Mouse (Mus musculus): Measurements from ENCODE around the gene Gzmk. TPM values are rescaled to one million over a fixed set of nuclear protein-coding genes. Genes with fewer than 3 reads are reported as not detected.
A peak's percentile ranks its signal among the peaks of the same experiment; 100 is the strongest.

Gene Gzmk
- total RNA-seq, 2 experiments from 2014 or later = 0.26 to 0.27 TPM

DNA sequence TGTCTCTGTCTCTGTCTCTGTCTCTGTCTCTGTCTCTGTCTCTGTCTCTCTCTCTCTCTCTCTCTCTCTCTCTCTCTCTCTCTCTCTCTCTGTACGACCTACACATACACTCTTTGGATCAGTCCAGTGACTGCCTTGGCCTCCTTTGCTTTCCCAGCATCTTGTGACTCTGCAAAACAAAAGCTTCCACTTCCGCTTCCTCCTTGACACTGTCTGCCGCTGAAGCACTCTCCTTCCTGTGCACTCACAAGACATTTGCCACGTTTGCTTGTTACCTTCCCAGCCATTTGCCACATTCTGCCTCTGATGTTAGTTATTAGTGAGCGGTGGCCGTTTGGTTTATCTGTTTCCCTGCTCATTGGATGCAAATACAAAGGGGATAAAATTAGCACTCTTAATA lies 16.4 kb upstream of the Gzmk start:
- DNase-seq (ENCODE audit: extremely low spot score in 1 of 2, low spot score in 2 of 2) = no peak
- intact Hi-C loops (cut with DNase I) = no loop called here
- TF ChIP-seq CTCF (IDR thresholded peaks at IDR 0.05) = no peak
- no peak overlapping the region for H3K4me3 ChIP-seq
- no peak overlapping the region for H3K27ac ChIP-seq

DNA sequence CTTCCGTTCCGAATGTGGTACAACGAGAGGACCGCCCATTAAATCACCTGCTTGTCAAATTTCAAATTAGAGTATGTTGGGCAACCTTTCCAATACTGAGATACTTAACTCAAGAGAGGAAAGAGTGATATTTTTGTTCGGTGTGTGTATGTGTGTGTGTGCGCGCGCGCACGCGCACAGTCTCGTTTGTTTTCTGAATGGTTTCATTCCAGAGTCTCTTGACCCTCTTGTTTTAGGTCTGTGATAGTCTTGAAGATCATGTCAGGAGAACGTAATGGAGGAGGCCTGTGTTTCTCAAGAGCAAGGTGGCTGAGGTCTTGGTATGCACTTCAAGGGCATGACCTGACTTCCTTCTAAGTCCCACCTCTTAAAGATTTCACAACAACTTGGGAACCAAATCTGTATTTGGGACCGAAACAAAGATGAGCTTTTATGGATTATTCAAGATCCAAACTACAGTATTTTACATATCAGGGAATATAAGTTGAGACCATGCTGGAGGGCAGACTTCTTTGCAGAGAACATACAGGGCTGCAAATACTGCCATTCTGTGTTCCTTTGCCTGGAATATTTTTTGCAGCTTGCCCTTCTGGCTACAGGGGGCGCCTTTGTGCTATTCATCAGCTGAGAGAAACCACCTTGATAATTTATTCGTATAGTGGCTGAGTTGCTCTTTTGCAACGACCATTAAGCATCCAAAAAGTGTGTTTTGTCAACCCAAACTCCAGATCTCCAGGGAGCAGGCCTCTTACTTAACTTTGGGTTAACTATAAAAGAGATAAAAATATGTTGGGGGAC lies 2.2 kb upstream of the Gzmk start:
- no peak for DNase-seq (ENCODE audit: extremely low spot score in 1 of 2, low spot score in 2 of 2)
- Histone ChIP-seq H3K27ac (no peak overlapping the region), H3K4me3 (no peak overlapping the region)
- intact Hi-C loops (cut with DNase I) = no loop called here
- TF ChIP-seq CTCF (IDR thresholded peaks at IDR 0.05) = peak; percentile 37

DNA sequence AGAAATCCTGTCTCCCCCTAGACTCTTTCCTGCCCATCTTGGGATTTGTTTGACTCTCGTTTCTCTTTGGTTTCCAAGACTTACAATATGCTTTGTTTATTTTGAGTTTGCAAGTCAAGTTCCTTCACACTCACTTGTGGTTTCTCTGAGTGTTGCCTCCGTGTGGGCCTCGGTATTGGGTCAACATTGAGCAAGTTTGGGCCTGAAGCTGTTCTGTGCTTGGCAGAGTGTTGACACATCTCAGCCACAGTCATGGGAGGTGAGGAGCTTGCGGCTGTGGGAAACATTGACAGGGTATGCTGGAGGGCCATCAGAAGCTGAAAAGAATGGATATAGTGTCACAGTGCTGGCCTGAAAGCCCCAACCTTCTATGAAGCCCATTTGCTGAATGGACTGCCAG lies 1.4 kb upstream of the Gzmk start:
- H3K27ac ChIP-seq = no peak overlapping the region
- no peak for DNase-seq (ENCODE audit: extremely low spot score in 1 of 2, low spot score in 2 of 2)
- intact Hi-C loops (cut with DNase I) = no loop called here
- no peak overlapping the region for H3K4me3 ChIP-seq
- no peak for TF ChIP-seq CTCF (IDR thresholded peaks at IDR 0.05)

DNA sequence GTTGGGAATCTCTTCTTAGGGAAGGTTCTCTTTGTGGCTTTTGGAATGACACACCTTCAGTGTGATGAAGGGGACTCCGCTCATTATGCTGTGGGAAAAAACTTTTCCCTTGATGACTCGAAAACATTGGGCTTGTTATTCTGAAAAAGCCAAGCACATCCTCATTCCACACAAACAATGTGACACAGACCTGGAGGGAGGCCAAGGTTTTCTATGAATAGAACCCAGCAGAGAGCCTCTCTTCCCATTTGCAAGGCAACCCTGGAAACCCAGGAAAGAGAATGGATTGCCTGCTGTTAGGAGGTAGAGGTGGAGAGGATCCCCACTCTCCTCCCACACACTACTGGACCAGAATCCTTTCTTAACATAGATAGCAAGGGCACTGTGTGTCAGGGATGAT lies 1.6 kb downstream of the Gzmk start:
- Histone ChIP-seq H3K27ac (no peak overlapping the region), H3K4me3 (no peak overlapping the region)
- TF ChIP-seq CTCF (IDR thresholded peaks at IDR 0.05) = no peak
- intact Hi-C loops (cut with DNase I) = no loop called here
- DNase-seq (ENCODE audit: extremely low spot score in 1 of 2, low spot score in 2 of 2) = peak; percentile 36 to 42

DNA sequence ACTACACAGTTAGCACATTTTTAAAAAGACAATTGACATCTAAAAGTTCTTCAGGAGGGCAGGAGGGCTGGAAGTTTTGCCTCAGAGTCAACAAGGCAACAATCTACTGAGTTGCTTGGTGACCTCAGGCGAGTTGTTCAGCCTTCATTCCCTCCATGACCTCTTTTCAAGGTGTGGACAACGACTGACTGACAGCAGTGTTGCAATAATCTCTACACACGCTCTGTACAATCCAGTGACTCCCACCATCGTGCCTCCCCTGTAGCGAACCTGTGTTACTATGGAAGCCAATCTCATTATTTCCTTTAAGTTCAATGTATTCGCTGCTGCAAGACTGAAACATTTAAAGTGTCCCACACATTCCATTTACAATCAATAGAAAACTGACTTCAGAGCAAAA lies 3.9 kb downstream of the Gzmk start:
- no peak for TF ChIP-seq CTCF (IDR thresholded peaks at IDR 0.05)
- Histone ChIP-seq H3K4me3 (no peak overlapping the region), H3K27ac (no peak overlapping the region)
- DNase-seq (ENCODE audit: extremely low spot score in 1 of 2, low spot score in 2 of 2) = no peak
- intact Hi-C loops (cut with DNase I) = no loop called here

DNA sequence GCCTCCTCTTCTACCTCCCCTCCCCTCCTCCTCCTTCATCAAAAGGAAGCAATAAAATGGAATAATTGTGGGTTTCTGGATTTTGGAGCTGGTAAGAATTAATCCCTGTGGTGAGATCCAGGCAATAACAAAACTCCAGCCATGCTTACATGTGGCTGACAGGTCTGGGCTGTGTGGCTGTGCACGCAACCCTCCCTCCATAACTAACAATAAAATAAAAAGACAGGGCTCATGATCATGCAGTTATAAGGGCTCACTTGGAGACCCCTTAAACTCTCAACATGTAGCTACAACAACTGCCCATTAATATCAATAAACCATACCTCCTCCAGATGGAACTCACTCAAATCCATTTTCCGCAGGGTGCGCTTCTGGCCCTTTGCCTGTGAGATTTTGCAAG lies 11.8 kb downstream of the Gzmk start:
- H3K27ac ChIP-seq = no peak overlapping the region
- TF ChIP-seq CTCF (IDR thresholded peaks at IDR 0.05) = no peak
- intact Hi-C loops (cut with DNase I) = no loop called here
- no peak for DNase-seq (ENCODE audit: extremely low spot score in 1 of 2, low spot score in 2 of 2)
- H3K4me3 ChIP-seq = no peak overlapping the region

DNA sequence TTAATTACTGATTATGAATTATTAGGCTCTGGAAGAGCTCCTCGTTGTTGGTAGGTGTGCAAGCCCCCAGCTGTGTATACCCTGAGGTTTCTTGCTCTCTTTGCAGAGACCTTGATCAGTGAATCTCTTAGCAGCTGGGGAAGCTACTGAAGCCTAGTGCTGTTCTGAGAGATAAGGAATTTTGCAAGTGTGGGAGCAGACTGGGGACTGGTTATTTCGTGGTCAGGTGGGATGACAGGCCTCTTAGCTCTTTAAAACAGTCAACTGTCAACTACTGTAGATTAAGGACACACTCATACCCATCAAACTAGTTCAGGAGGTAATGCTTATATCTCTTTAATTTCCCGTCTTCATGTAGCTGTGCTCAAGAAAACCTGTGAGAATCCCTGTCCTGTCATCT lies 13.3 kb downstream of the Gzmk start:
- DNase-seq (ENCODE audit: extremely low spot score in 1 of 2, low spot score in 2 of 2) = no peak
- Histone ChIP-seq H3K4me3 (no peak overlapping the region), H3K27ac (no peak overlapping the region)
- no peak for TF ChIP-seq CTCF (IDR thresholded peaks at IDR 0.05)
- intact Hi-C loops (cut with DNase I) = no loop called here

DNA sequence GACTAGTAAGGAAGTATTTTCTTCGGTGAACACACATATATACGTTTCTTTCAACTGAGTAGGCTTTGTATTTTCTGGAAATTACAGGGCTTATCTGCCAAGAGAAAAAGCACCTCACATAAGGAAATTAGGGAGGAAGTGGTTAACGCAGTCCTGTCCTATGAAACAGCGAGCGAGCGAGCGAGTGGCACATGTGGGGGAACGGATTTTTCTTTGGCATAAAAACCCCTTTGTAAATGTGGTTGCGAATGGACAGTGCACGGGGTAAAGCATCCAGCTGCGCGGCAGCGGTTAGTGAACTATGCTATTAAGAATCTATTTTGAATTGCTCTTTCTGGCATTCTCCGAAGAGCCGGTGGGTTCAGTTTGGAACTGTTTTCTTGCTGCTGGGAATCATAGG lies 14.4 kb downstream of the Gzmk start:
- DNase-seq (ENCODE audit: extremely low spot score in 1 of 2, low spot score in 2 of 2) = no peak
- intact Hi-C loops (cut with DNase I) = no loop called here
- no peak overlapping the region for H3K4me3 ChIP-seq
- H3K27ac ChIP-seq = no peak overlapping the region
- TF ChIP-seq CTCF (IDR thresholded peaks at IDR 0.05) = no peak

DNA sequence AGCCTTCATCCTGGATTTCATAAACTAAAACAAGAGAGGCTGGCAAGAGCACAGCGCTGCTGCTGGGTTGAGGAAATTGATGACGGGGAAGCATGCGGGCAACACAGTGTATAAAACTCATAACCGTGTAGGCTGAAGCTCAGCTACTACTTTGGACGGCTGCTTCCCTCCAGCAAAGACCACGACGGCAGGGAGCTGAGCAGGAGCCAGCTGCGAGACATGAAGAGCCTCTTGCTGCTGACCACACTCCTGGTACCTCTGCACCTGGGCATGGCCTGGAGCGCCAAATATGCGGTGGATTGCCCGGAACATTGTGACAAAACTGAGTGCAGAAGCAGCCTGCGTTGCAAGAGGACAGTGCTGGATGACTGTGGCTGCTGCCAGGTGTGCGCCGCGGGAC lies 16.1 kb downstream of the Gzmk start, which contains the start of gene Esm1:
Gene Esm1, plus strand, starts transcription at position 36 of the 400 bp plus-strand sequence.
- intact Hi-C loops (cut with DNase I) = no loop called here
- TF ChIP-seq CTCF (IDR thresholded peaks at IDR 0.05) = no peak
- Histone ChIP-seq H3K4me3 (no peak within 1 kb of the TSS), H3K27ac (no peak within 1 kb of the TSS)
- DNase-seq (ENCODE audit: extremely low spot score in 1 of 2, low spot score in 2 of 2) = no peak

DNA sequence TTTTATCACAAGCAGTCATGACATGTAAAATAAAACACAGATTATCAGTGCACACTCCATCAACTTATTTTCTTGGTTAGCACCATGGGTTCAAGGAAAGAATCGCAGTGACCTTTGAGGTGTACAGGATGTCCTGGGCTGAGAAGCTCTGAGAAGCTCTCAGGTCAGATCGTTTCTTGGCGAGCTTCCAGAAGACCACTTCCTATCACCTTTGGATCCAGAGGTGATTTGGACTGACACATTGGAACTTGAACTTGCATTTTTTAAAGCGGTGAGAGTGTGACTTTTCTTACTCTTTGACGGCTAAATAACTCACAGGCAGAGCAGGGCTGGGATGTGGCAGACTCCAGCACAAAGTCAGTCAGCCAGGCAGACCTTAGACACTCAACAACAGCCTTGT lies 20.4 kb downstream of the Gzmk start:
- intact Hi-C loops (cut with DNase I) = no loop called here
- Histone ChIP-seq H3K4me3 (no peak overlapping the region), H3K27ac (no peak overlapping the region)
- no peak for DNase-seq (ENCODE audit: extremely low spot score in 1 of 2, low spot score in 2 of 2)
- no peak for TF ChIP-seq CTCF (IDR thresholded peaks at IDR 0.05)

DNA sequence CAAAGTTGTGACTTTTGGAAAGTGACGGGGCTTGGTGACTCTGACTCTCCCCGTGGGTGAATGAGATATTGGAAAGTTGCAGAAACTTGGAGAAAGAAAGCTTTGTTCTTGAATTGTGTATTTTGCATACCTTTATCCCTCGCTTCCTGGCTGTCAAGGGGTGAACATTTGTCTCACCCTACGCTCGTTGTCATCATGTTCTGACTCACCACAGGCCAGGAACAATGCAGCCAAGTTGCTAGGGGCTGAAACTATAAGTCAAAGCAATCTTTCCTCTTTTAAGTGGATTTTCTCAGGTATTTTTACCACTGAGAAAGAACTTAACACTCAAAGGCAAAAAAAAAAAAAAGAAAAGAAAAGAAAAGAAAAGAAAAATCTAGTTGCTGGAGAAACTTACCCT lies 22.6 kb downstream of the Gzmk start:
- no peak overlapping the region for H3K4me3 ChIP-seq
- TF ChIP-seq CTCF (IDR thresholded peaks at IDR 0.05) = no peak
- intact Hi-C loops (cut with DNase I) = no loop called here
- H3K27ac ChIP-seq = no peak overlapping the region
- no peak for DNase-seq (ENCODE audit: extremely low spot score in 1 of 2, low spot score in 2 of 2)

DNA sequence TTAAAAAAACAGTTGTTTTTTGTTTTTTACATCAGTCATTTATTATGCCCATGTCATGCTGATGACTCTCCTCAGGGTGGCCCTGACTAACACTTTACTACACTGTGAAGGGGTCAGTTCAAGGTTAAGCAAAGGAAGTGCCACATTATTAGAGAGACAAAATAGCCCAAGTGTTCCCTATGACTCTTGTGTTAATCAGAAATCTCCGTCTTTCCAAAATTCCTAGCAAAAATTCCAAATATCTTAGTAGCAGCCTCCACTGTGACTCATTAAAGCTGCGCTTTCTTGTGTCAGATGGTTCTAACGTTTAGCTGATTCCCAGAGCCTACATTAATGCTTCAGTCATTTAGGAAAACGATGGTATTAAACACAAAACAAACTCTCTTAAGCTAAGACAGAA lies 23.5 kb downstream of the Gzmk start:
- Histone ChIP-seq H3K4me3 (no peak overlapping the region), H3K27ac (no peak overlapping the region)
- intact Hi-C loops (cut with DNase I) = no loop called here
- no peak for TF ChIP-seq CTCF (IDR thresholded peaks at IDR 0.05)
- DNase-seq (ENCODE audit: extremely low spot score in 1 of 2, low spot score in 2 of 2) = no peak

DNA sequence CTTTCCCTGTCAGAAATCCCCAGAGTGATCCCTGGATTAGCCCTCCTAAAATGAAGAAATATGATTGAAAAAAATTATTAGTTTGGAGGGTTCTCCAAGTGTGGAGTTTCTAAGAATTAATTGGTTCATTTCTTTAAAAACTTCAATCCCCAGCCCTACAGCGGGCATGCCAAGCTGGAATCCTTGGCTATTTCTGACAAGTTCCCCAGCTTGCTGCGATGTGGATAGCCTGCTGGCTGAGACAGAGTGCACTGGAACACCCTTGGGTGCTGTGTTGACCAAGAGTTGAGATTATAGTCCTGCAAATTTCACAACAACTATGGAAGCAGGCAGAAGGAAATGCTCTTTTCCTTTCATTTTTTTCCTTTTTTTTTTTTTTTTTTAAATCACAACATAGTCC lies 24.1 kb downstream of the Gzmk start:
- no peak for TF ChIP-seq CTCF (IDR thresholded peaks at IDR 0.05)
- intact Hi-C loops (cut with DNase I) = no loop called here
- H3K4me3 ChIP-seq = no peak overlapping the region
- H3K27ac ChIP-seq = no peak overlapping the region
- DNase-seq (ENCODE audit: extremely low spot score in 1 of 2, low spot score in 2 of 2) = no peak

Measured in left cerebral cortex, adult 2 months (tissue).